ENCODE assay signal across 29 mouse cellular contexts in genomic region chr8:107691251-107691650, GRCm38 (mm10).
A peak's percentile ranks its signal among the peaks of the same experiment; 100 is the strongest.
DNase-seq lines count a peak whose midpoint lies in the region; ATAC-seq lines count a peak whose summit lies in the region.
"Had no signal": no experiment of that assay in that cellular context is flagged by ENCODE, and none has a peak within 500 bp of the region (broad histone marks: within the 10 kb centered on the region; RNA-seq: fewer than 3 reads in every experiment).

No protein-coding gene starts in this region.

- H3K27me3 ChIP-seq in midbrain, embryonic 12.5 days = peaks cover 5% of the 10 kb centered on the region; the same call in 1 of the 2 replicates
- H3K27me3 ChIP-seq in midbrain, embryonic 10.5 days (ENCODE audit: low read depth, poor library complexity, severe bottlenecking) = no peaks in the 10 kb centered on the region
- H3K27me3 ChIP-seq: forebrain, embryonic 12.5 days; heart, embryonic 15.5 days; kidney, embryonic 15.5 days; liver, embryonic 15.5 days; stomach, embryonic 15.5 days had no signal

- H3K9ac ChIP-seq in midbrain, embryonic 12.5 days (replicated peaks) = no peak overlapping the region
- H3K9ac ChIP-seq: embryonic facial prominence, embryonic 15.5 days; forebrain, embryonic 12.5 days; forebrain, postnatal 0 days; heart, embryonic 15.5 days; hindbrain, embryonic 14.5 days; kidney, embryonic 15.5 days; liver, embryonic 15.5 days; lung, embryonic 14.5 days; stomach, embryonic 15.5 days had no signal

- no peak for DNase-seq in midbrain, embryonic 10.5 days (ENCODE audit: low spot score)
- peak; percentile 15 for DNase-seq in layer of hippocampus, adult 9-10 months (ENCODE audit: low spot score)
- DNase-seq in layer of hippocampus, postnatal 36 days = peak; percentile 18
- no peak for DNase-seq in adrenal gland, postnatal 4 days (ENCODE audit: low spot score in 2 of 2)
- DNase-seq in retina, postnatal 1 day = no peak
- DNase-seq: adrenal gland, postnatal 25 days; B cell, adult 2 months; cerebellum, adult 2 months; cerebellum, postnatal 25 days; forebrain, postnatal 0 days; heart, postnatal 36 days; kidney, adult 18-20 months; kidney, postnatal 4 days; liver; lung, embryonic 14.5 days; lung, postnatal 14 days; midbrain, embryonic 14.5 days; right cerebral cortex, postnatal 25 days had no signal

- no peaks in the 10 kb centered on the region; the same call in 1 of the 2 replicates for H3K9me3 ChIP-seq in midbrain, embryonic 12.5 days
- no peaks in the 10 kb centered on the region for H3K9me3 ChIP-seq in midbrain, embryonic 10.5 days (replicated peaks)
- H3K9me3 ChIP-seq: embryonic facial prominence, embryonic 10.5 days; embryonic facial prominence, embryonic 15.5 days; forebrain, embryonic 12.5 days; heart, embryonic 15.5 days; kidney, embryonic 15.5 days; liver, embryonic 15.5 days; stomach, embryonic 15.5 days had no signal

- ATAC-seq in midbrain, embryonic 12.5 days (ENCODE audit: low FRiP score, low read depth) = no peak
- ATAC-seq: forebrain, postnatal 0 days; inflammation-experienced regulatory T-cells, adult 6 months had no signal

- 84% methylated on average over 4 of the region's 4 CpGs for WGBS in midbrain, embryonic 12.5 days
- 95% methylated on average over 4 of the region's 4 CpGs for WGBS in midbrain, embryonic 10.5 days

- no peak overlapping the region for H3K4me2 ChIP-seq in midbrain, embryonic 12.5 days (replicated peaks)
- H3K4me2 ChIP-seq: embryonic facial prominence, embryonic 15.5 days; forebrain, embryonic 12.5 days; heart, embryonic 15.5 days; hindbrain, embryonic 14.5 days; kidney, embryonic 15.5 days; liver, embryonic 15.5 days; lung, embryonic 14.5 days; stomach, embryonic 15.5 days had no signal

- H3K36me3 ChIP-seq in midbrain, embryonic 12.5 days = no peaks in the 10 kb centered on the region
- no peaks in the 10 kb centered on the region for H3K36me3 ChIP-seq in midbrain, embryonic 10.5 days
- H3K36me3 ChIP-seq: embryonic facial prominence, embryonic 10.5 days; embryonic facial prominence, embryonic 15.5 days; forebrain, embryonic 12.5 days; heart, embryonic 15.5 days; kidney, embryonic 15.5 days; liver, embryonic 15.5 days; stomach, embryonic 15.5 days had no signal

- H3K27ac ChIP-seq in midbrain, embryonic 12.5 days (replicated peaks) = peak overlapping the region; percentile 49; the same call in 1 of the 2 replicates
- H3K27ac ChIP-seq in midbrain, embryonic 10.5 days (replicated peaks) = no peak overlapping the region
- H3K27ac ChIP-seq: embryonic facial prominence, embryonic 10.5 days; embryonic facial prominence, embryonic 15.5 days; forebrain, embryonic 12.5 days; heart, embryonic 15.5 days; hindbrain, embryonic 14.5 days; kidney, embryonic 15.5 days; left cerebral cortex, adult 2 months; liver, embryonic 15.5 days; stomach, embryonic 15.5 days had no signal

- H3K4me1 ChIP-seq in midbrain, embryonic 12.5 days = no peaks in the 10 kb centered on the region
- peaks cover 2% of the 10 kb centered on the region; the same call in 1 of the 2 replicates for H3K4me1 ChIP-seq in midbrain, embryonic 10.5 days
- H3K4me1 ChIP-seq: heart, embryonic 15.5 days; kidney, embryonic 15.5 days; liver, embryonic 15.5 days; stomach, embryonic 15.5 days had no signal

- H3K4me3 ChIP-seq in midbrain, embryonic 12.5 days = no peak overlapping the region
- H3K4me3 ChIP-seq in midbrain, embryonic 10.5 days = no peak overlapping the region
- H3K4me3 ChIP-seq: embryonic facial prominence, embryonic 10.5 days; embryonic facial prominence, embryonic 15.5 days; forebrain, embryonic 12.5 days; heart, embryonic 15.5 days; kidney, embryonic 15.5 days; left cerebral cortex, adult 2 months; liver, embryonic 15.5 days; stomach, embryonic 15.5 days had no signal

Comparison
In these comparisons a context has a peak if more than half of its experiments do, and no peak if none do; other contexts are left out.
1. DNase-seq: peak in layer of hippocampus, adult 9-10 months (single experiment) and layer of hippocampus, postnatal 36 days (2 of 2); none in midbrain, embryonic 10.5 days (single experiment), adrenal gland, postnatal 4 days (0 of 2) and retina, postnatal 1 day (single experiment).